Mouse (Mus musculus): ENCODE data around the gene Fgfr2.

Fgfr2 gene

DNA sequence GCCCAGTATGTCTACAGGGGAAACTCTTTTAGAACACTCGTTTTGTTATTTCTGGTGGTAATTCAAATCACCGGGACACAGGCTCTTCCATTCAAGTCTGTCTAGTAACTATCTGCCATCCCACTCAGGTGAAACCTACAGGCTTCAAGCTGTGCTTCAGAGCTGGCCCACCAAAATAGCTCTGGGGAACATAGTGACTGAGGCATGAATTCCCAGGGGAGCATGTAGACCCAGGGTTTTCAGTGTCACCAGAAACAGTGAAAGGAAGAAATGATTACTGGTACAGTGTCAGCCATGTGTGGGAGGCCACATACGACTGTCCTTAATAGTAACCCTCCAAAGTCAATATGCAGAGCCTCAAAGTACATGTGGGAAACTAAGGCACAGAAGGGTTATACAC is 841.0 kb downstream of the Fgfr2 start:
- no peak for DNase-seq

DNA sequence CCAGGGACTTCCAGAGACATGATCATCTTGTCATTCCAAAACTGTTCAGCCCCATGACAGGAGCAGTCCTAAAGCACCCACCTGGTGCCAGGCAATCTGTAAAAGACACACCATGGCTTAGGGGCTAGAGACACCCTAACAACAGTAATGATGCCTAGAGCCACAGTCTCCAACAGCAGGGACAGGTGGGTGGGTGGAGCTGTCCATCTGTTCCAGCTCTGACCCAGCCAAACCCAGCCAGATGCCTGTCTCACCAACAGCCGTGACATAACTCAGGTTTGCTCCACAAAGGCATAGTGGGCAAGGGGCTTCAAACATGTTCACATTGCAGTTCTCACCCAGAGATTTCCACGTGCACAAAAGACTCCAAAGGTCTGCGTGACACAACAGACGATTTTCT is 841.4 kb downstream of the Fgfr2 start:
- DNase-seq: no peak

DNA sequence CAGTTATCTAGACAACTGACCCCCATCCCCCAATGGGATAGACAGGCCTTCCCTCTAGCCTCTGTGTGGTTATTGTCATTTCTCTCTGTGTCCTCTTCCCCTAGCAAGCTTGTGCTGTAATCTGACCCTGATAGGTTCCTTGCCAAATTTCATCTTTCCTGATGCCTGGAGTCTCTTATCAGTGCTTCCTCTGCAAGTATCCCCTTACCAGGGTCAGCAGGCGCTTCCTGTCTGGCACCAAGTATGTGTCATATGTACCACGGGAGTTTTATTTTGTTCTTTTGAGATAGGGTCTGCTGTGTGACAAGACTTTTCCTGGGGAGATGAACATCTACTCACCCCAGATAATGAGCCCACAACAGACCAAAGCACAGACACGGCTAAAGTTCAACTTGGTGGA is 844.5 kb downstream of the Fgfr2 start:
- peak; percentile 40 for DNase-seq

DNA sequence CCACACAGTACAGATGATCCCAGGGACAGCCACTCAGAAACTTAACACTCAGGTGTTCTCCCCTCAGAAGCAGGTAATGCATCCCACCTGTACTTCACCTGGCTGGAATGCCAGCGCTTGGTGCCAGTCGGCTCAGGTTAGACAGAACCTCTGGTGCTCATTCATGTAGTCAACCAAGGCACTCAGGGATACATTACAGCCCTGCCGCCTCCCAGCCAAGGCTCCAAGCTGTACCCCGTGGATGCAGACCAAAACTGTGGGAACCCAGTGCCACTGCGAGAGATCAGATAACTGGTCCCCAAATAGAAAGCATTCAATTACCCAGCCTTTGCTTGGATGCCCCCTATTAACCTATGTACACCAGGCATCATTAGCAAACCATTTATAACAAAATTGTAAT is 846.9 kb downstream of the Fgfr2 start:
- no peak for DNase-seq

DNA sequence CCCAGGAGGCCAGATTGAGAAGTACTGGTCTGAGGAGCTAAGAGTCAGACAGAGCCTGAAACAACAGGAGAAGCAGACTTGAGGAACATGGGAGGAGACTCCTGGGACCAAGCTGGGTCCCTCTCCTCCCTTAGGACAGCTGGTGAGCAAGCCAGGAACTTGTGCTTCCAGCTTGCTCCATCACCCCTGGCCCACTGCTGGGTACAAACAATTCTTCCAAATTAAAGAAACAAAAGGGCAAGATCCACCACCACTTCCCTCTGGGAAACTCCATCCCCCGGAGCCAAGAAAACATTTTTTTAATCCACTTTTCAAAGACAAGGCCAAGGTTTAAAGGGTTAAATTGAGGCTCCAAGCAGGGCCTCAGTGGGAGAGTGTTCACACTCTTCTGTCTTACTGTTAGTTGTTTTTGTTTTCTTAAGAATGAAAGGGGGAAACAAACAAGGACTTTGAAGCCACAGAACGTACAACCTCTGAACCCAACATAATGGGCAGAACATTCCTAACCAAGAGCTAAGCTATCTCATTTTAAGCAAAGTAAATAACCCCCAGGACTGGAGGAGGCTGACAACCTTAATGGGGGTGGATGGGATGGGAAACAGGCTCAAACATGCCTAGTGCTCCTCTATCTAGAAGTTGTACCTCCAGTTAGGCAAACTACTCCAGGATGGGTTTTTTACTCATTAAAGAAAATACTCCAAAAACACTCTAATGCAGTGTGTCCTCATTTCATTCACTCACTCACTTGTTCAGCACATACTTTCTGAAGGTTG is 849.2 kb downstream of the Fgfr2 start:
- no peak for DNase-seq

DNA sequence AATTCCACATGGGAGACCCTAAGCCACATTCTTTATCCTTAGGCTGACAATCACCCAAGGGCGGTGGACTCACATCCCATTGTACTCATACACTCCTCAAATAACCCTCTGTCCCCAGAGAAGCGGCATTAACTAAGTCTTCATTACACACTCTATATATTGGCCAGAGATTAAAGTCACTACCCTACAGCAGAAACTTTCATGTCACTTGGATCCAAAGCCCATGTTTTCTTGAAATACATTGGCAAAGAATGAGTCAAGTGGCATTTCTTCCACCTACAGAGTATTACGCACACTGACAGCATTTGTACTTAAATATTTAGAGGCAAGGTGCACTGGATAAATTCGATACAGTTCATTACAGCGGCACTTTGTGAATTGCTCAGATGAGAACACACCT is 850.2 kb downstream of the Fgfr2 start:
- no peak for DNase-seq

DNA sequence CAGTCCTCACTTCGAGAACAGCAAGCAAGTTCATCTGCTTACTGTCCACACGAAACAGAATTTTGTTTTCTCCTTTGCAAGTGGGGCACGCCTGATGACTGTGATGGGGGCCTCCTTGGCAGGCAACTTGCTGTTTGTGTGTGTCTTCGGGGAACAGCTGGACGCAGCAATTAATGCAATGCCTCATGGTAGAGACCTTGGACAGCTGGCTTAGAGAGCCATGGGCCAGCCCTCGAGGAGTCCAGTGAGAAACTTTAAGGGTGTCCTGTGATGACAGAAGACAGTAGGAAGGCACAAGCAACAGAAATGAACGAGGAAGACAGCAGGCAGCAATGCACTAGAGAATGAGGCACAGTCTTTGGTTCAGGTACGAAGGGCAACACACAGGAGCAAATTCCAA is 852.8 kb downstream of the Fgfr2 start:
- no peak for DNase-seq

DNA sequence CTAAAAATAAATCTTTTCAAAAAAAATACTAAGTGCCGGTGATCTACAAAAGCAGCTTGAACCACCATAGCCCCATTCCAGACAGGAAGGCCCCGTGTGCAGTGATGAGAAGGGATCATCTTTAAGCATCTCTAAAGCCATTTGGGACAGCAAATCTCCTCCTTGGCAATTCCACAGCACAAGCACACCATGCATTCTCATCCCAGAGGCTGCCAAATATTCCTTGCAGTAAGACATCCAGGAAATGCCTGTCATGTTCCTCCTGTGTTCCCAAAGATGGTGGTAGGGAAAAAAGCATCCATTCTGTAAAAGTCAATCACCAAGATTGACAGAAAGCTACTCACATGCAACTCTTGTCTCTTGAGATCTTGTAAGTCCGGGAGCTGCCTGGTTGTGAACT is 853.5 kb downstream of the Fgfr2 start:
- no peak for DNase-seq

DNA sequence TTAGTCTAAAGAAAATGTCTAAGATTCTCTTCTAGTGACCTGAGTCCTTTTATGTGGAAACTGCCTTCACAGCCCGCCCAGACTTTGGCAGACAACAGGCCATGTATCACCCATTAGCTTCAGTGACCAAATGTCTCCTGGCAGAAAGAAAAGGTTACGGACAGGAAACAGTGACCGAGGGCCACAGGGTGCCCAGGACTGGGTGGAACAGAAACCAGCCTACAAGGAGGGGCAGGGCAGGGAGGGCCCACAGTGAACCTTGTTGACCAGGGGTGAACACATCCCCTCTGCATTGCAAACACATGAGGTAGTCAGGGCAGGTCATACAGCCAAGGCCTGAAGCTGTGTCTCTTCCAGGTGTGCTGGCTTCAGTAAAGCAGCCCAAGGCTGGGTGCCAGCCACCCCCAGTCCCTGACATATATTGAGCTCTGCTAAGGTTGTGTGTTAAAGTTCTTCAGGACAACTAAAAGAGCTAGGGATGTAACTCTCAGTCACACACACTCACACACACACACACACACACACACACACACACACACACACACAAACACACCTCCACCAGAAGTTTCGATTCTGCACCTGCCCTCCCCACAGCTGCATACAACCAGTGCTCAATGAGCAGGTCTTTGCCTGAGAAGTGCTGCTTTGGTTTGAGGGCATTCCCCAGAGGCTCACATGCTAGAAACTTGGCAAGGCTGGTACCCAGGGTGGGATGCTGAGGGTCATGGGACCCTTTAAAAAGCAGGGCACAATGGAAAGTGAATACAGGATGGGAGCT is 855.2 kb downstream of the Fgfr2 start:
- no peak for DNase-seq

DNA sequence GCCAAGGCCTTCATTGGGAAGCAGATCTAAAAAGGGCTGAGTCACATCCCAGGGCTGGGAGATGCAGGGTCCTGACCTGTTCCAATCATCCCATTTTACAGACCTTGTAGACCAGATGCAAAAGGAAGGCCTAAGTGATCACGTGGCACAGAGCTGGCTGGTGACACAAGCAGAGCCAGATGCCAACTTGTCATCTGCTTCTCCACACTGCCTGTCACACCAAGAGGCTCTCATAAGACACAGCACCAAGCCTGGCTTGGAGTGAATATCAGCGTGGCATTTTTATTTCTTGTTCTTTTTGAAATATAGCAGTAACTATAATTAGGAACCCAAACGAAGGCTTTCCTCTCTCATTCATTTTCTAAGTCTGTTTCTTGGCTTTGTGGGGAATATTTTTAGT is 858.4 kb downstream of the Fgfr2 start:
- no peak for DNase-seq

DNA sequence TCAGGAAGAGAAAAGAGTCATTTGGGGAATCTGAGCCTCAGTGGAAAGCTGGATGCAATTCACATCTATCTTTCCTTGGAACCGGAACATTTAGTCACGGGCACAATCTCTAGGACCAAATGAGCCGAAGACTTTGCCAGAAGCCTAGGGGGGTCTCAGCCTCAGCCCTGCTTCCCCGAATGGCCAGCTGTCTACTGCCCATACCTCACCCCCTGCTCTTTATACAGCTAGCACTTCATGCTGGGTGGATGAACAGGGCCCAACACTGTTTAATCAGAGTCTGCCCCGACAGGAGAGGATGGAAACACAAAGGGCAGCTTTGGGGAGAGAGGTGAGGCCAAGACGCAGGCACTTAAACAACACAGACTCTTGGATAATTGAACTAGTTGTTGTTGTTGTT is 860.0 kb downstream of the Fgfr2 start:
- no peak for DNase-seq

DNA sequence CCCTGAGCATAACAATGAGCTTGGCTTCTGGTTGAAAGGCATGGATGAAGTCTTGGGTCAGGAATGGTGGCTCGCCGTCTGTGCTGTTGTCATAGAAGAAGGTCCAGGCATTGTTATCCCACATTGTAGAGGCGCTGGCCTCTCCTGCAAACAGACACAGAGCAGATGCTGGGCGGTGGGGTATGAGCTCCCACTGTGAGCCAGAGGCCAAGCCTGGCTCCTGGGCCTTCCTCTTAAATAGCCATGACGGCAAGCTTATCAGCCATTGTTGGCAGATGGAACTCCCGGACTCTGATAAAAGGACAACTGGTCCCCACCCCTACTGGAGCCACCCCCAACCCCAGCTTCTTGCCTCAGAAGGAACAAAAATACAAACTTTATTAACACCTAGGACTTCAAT is 860.5 kb downstream of the Fgfr2 start:
- DNase-seq: no peak

DNA sequence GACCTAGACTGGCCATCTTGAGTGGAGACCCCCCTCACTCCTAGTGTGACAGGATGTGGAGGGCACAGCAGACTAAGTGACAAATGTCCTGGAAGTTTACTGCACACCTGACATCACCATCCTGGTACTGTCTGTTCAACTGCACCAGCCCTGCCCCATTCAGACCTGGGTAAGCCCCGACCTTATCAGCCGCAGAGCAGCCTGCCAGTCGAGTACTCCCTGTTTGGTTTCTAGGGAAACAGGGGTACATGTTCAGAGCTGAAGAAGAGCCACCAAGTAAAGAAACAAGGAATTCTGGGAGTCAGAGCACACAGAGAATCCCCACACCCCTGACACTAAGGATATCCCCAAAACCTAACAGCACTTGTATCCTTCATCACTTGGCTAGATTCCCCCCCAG is 861.3 kb downstream of the Fgfr2 start:
- DNase-seq: no peak

DNA sequence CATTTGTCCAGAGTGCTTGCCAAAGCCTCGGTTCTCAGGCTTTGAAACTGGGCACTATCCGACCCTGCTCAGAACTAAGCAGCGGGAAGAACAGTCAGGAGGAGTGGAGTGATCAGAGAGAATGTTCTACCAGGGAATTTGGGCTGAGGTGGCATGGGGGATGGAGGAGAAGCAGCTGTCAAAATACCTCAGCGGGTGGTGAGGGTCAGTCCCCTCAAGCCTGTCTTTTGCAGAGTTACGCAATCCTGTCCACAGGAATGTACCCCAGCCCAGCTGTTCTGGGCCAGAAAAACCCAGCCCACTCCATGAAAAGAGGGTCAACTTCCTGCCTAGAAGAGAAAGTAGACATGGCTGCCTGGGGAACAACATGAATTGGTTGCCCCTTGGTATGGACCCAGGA is 862.5 kb downstream of the Fgfr2 start:
- no peak for DNase-seq

DNA sequence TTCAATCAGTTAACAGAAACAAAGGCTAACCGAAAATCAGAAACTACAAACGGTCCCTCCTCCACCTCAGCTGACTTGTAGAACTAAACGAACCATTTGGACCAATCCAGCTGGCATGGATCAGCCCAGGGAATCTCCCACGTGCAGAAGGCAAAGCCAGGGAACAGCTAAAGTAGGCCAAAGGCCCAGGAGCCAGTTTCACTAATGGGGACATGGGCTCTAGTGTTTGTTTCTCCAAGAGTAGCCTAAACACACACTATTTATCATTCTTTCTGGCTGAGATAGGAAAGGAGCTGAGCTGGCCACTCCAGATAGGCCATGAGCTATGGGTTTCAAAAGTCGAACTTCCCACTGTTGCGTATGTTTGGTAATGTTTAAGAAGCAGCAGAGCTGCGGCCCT is 864.3 kb downstream of the Fgfr2 start:
- no peak for DNase-seq

DNA sequence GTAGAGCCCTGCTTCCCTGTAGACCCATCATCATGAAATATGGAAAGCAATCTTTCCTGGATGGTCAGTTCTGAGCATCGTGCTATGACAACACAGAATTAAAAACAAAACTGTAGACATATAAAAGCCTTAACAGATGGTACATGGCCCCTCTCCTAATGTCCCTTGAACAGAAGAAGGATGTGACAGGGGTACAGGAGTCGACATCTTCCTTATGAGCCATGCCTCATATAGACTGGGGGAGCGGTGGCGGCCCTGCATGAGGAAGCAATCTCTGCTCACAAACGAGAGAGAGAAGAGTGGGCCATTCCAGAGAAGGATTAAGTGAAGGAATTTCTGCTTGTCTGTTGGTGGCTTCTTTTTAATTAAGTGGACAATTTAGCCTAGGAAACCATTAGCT is 864.9 kb downstream of the Fgfr2 start:
- no peak for DNase-seq

DNA sequence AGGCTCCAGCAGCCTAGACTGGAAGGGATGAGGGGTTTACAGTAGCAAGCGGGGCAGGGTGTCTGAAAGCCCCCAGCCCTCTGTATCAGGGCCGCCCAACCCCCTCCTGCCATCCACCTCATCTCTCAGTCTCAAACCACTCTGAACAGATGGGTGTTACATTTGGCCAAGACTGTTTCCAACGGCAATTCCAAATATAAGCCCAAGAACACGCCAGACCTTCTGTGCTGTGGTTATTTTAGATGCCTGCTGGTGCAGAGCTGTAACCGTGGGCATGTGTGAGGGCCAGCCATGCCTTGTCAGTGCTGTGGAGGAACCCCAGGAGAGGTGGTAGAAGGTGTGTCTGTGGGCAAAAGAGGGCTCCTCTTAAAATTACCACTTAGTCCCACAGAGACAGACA is 869.6 kb downstream of the Fgfr2 start:
- no peak for DNase-seq

DNA sequence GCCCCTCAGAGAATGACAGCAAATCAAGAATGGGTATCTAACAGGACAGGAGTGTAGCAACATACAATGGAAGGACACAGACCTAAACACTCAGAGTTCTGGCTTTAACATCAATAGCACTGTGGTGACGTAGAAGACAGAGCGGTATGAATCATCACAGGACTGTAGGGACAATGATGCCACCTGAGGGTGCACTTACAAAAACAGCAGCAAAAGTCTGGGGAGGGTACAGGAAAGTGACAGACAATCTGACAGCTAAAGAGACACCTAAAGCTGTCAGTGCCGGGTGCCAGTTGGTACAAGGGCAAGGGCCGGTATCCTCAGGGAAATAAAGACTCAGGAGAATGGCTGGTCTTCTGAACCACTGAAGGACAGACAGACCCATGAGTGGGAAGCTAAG is 870.1 kb downstream of the Fgfr2 start:
- DNase-seq: no peak

DNA sequence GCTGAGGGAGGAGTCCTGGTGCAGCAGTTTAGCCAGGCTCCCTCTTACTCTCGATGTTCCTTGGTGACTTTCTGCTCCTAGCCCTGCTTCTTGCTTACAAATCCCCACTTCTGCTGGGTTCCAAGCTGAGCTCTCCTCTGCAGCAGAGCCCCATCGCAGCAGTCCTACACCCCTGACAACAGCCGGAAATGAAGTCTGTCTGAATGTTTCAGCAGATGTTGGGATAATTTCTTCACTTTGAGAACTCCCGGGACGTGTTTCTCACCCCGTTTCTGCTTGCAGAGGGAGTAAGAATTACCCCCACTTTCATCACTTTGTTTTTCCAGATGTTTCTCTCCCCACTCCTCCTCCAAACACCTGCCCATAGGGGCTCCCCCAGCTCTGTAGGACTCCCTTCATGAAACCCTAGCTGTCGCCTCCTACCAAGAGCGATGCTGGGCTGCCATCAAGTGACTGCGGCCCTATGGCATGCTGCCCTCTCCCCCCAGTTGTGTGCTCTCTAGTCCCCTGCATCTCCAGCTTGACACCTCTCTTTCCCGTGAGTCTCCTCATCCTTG is 873.5 kb downstream of the Fgfr2 start:
- DNase-seq: no peak

DNA sequence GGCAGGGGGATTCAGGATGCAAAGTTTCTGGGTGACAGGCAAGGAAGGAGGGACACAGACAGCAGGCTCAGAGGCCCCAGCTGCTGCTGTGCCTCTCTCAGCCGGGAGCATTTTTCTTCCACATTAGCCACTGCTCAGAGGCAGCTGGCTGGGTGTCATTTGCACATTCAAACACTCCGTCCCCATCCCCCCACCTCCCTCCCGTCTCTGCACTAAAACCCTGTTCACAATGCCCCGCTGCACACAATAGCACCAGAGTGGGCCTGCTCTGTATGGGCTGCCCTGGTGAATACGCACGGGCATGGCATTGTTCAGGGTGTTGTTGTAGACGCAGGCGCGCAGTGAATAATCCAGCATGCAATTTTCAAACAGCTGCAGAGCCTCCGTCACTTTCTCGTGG is 875.6 kb downstream of the Fgfr2 start:
- DNase-seq: no peak

DNA sequence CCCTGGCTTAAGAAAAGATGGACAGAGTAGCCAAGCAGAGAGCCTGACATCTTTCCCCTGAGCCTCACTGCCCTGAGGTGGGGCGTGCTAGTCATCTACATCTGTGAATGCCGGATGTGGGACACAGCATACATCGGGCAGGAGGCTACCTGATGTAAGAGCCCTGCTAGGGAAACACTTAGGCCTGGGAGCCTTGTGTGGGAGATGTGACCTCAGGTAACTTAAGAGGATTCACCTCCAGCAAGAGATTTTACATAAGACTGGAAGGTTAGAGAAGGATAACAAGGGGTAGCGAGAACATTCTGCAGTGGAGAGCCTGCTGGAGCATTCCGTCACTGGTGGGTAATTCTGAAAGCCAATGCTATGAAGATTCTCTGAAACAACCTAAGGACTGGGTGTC is 876.1 kb downstream of the Fgfr2 start:
- no peak for DNase-seq

DNA sequence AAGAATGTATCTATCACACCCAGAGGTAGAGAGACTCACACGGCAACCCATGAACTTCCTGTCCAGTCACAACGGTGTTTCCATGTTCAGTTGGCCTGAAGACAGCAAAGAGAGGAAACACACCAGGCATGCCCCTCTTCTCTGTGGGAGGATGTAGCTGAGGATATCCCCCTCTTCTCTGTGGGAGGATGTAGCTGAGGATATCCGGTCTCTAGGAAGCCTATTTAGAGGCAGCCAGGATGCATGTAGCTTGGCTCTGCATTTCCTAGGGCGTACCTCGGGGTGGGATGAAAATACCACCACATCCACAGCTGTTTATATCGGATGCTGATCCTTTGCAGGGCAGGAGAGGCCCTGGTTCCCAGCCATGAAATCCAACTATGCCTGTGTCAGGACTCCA is 877.4 kb downstream of the Fgfr2 start:
- no peak for DNase-seq

DNA sequence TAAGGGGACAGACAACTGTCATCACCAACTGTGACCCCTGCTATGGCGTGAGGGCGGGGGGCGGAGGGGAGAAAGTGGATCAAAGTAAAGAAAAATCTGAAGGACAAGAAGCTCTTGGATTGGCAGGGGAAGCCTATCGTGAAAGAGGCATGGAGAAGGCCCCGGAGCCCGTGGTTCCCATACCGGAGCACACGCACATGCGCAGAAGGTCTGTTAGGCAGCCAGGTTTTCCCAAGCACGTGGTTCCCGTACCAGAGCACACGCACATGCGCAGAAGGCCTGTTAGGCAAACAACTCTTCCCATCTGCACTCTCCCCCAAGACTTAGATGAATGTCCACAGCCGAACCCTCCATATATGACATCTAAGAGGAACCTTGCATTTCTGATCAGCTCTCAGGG is 878.5 kb downstream of the Fgfr2 start:
- no peak for DNase-seq

DNA sequence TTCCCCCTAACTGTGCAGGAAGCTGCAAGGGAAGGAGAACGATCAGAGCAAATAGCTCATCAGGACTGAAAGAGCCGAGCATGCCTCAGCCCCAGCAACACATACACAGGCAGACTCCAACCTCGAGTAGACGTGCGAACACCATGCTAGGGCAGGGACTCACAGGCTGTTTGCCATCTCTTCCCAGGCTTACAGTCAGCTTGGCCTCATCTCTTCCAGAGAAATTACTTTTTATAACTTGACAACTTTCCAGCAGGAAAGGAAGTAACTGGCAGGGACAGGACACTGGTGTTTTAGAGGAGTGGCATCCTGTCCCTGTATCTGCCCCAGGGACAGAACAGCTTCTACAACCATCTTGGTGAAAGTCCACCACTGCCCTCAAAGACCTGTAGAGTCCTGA is 879.9 kb downstream of the Fgfr2 start:
- no peak for DNase-seq

All from kidney, adult 18-20 months (tissue).